Comparison of ENCODE assay signal across 22 mouse cellular contexts in genomic region chr17:63003911-63004310, GRCm38 (mm10).
A peak's percentile ranks its signal among the peaks of the same experiment; 100 is the strongest.
DNase-seq lines count a peak whose midpoint lies in the region; ATAC-seq lines count a peak whose summit lies in the region.
"Had no signal": no experiment of that assay in that cellular context is flagged by ENCODE, and none has a peak within 500 bp of the region (broad histone marks: within the 10 kb centered on the region; RNA-seq: fewer than 3 reads in every experiment).

No protein-coding gene starts in this region.

- no peak overlapping the region for H3K4me3 ChIP-seq in embryonic facial prominence, embryonic 11.5 days (ENCODE audit: low read depth, low read length)
- H3K4me3 ChIP-seq in embryonic facial prominence, embryonic 10.5 days = no peak overlapping the region
- H3K4me3 ChIP-seq in embryonic facial prominence, embryonic 14.5 days (ENCODE audit: low read depth, low read length) = no peak overlapping the region
- H3K4me3 ChIP-seq in limb, embryonic 12.5 days (replicated peaks) = no peak overlapping the region
- H3K4me3 ChIP-seq in midbrain, embryonic 15.5 days = no peak overlapping the region
- H3K4me3 ChIP-seq: embryonic facial prominence, embryonic 12.5 days; embryonic facial prominence, embryonic 15.5 days; erythroblast, embryonic 14.5 days; forebrain, embryonic 10.5 days; forebrain, embryonic 12.5 days had no signal

- H3K4me1 ChIP-seq in embryonic facial prominence, embryonic 11.5 days (ENCODE audit: control insufficient read depth, insufficient read depth, low read length) = no peaks in the 10 kb centered on the region
- peaks cover 27% of the 10 kb centered on the region for H3K4me1 ChIP-seq in embryonic facial prominence, embryonic 10.5 days
- H3K4me1 ChIP-seq in embryonic facial prominence, embryonic 14.5 days (ENCODE audit: control insufficient read depth, insufficient read depth, low read length) = peaks cover 4% of the 10 kb centered on the region; the same call in 1 of the 2 replicates
- H3K4me1 ChIP-seq in limb, embryonic 12.5 days (replicated peaks) = peaks cover 27% of the 10 kb centered on the region
- H3K4me1 ChIP-seq in midbrain, embryonic 15.5 days = peaks cover 6% of the 10 kb centered on the region; the same call in 1 of the 2 replicates
- H3K4me1 ChIP-seq: embryonic facial prominence, embryonic 15.5 days had no signal

- H3K9ac ChIP-seq in embryonic facial prominence, embryonic 11.5 days (replicated peaks; ENCODE audit: low read length) = no peak overlapping the region
- no peak overlapping the region for H3K9ac ChIP-seq in embryonic facial prominence, embryonic 14.5 days (ENCODE audit: low read depth, low read length)
- H3K9ac ChIP-seq in limb, embryonic 12.5 days (replicated peaks) = no peak overlapping the region
- no peak overlapping the region for H3K9ac ChIP-seq in midbrain, embryonic 15.5 days
- H3K9ac ChIP-seq: embryonic facial prominence, embryonic 12.5 days; embryonic facial prominence, embryonic 15.5 days; forebrain, embryonic 12.5 days had no signal

- no peak overlapping the region for H3K4me2 ChIP-seq in embryonic facial prominence, embryonic 11.5 days (ENCODE audit: low read depth, low read length)
- no peak overlapping the region for H3K4me2 ChIP-seq in embryonic facial prominence, embryonic 14.5 days (ENCODE audit: low read depth, low read length)
- H3K4me2 ChIP-seq in limb, embryonic 12.5 days = no peak overlapping the region
- H3K4me2 ChIP-seq in midbrain, embryonic 15.5 days = no peak overlapping the region
- H3K4me2 ChIP-seq: embryonic facial prominence, embryonic 12.5 days; embryonic facial prominence, embryonic 15.5 days; forebrain, embryonic 12.5 days had no signal

- no peaks in the 10 kb centered on the region for H3K36me3 ChIP-seq in embryonic facial prominence, embryonic 11.5 days (replicated peaks; ENCODE audit: control insufficient read depth, insufficient read depth, low read depth, low read length)
- no peaks in the 10 kb centered on the region for H3K36me3 ChIP-seq in embryonic facial prominence, embryonic 10.5 days (replicated peaks)
- no peaks in the 10 kb centered on the region for H3K36me3 ChIP-seq in embryonic facial prominence, embryonic 14.5 days (ENCODE audit: control insufficient read depth, insufficient read depth, low read length)
- H3K36me3 ChIP-seq in limb, embryonic 12.5 days = no peaks in the 10 kb centered on the region
- no peaks in the 10 kb centered on the region for H3K36me3 ChIP-seq in midbrain, embryonic 15.5 days (replicated peaks)
- H3K36me3 ChIP-seq: embryonic facial prominence, embryonic 12.5 days; embryonic facial prominence, embryonic 15.5 days; forebrain, embryonic 10.5 days; forebrain, embryonic 12.5 days had no signal

- ATAC-seq in embryonic facial prominence, embryonic 11.5 days (replicated peaks; ENCODE audit: insufficient number of reproducible peaks, low FRiP score, low TSS enrichment, low read depth) = no peak
- ATAC-seq in embryonic facial prominence, embryonic 14.5 days (ENCODE audit: low read depth) = no peak
- peak; percentile 52; the same call in 1 of the 2 replicates for ATAC-seq in limb, embryonic 12.5 days (ENCODE audit: insufficient number of reproducible peaks, insufficient read depth, low FRiP score, low TSS enrichment, low read depth)
- no peak for ATAC-seq in midbrain, embryonic 15.5 days (replicated peaks)
- ATAC-seq: forebrain, embryonic 14.5 days; forebrain, embryonic 16.5 days had no signal

- H3K9me3 ChIP-seq in embryonic facial prominence, embryonic 11.5 days (replicated peaks; ENCODE audit: control insufficient read depth, low read length) = no peaks in the 10 kb centered on the region
- no peaks in the 10 kb centered on the region for H3K9me3 ChIP-seq in embryonic facial prominence, embryonic 10.5 days
- no peaks in the 10 kb centered on the region for H3K9me3 ChIP-seq in embryonic facial prominence, embryonic 14.5 days (ENCODE audit: control insufficient read depth, low read length)
- H3K9me3 ChIP-seq in limb, embryonic 12.5 days = no peaks in the 10 kb centered on the region
- no peaks in the 10 kb centered on the region for H3K9me3 ChIP-seq in midbrain, embryonic 15.5 days
- H3K9me3 ChIP-seq: embryonic facial prominence, embryonic 12.5 days; embryonic facial prominence, embryonic 15.5 days; forebrain, embryonic 10.5 days; forebrain, embryonic 12.5 days had no signal

- DNase-seq in embryonic facial prominence, embryonic 11.5 days (ENCODE audit: low spot score) = peak; percentile 47
- no peak for DNase-seq in embryonic facial prominence, embryonic 10.5 days (ENCODE audit: low spot score)
- DNase-seq in brain, adult 2 months (ENCODE audit: low read depth, low spot score) = peak; percentile 12
- DNase-seq in embryonic facial prominence, embryonic 14.5 days (ENCODE audit: low spot score) = peak; percentile 30
- DNase-seq in layer of hippocampus, adult 8-10 months (ENCODE audit: low spot score in 2 of 2) = no peak
- DNase-seq: adrenal gland, adult 2 months; adrenal gland, postnatal 10 days; adrenal gland, postnatal 25 days; cerebellum, adult 11-12 months; cerebellum, adult 2 months; cerebellum, adult 9-10 months; cerebellum, postnatal 10 days; cerebellum, postnatal 25 days had no signal

- no peaks in the 10 kb centered on the region for H3K27me3 ChIP-seq in embryonic facial prominence, embryonic 11.5 days (ENCODE audit: control insufficient read depth, insufficient read depth, low read length)
- H3K27me3 ChIP-seq in embryonic facial prominence, embryonic 10.5 days (replicated peaks; ENCODE audit: low read depth, poor library complexity, severe bottlenecking) = no peaks in the 10 kb centered on the region
- H3K27me3 ChIP-seq in embryonic facial prominence, embryonic 14.5 days (replicated peaks; ENCODE audit: control insufficient read depth, insufficient read depth, low read length) = no peaks in the 10 kb centered on the region
- no peaks in the 10 kb centered on the region for H3K27me3 ChIP-seq in limb, embryonic 12.5 days
- no peaks in the 10 kb centered on the region for H3K27me3 ChIP-seq in midbrain, embryonic 15.5 days (replicated peaks)
- H3K27me3 ChIP-seq: embryonic facial prominence, embryonic 12.5 days; embryonic facial prominence, embryonic 15.5 days; forebrain, embryonic 12.5 days had no signal

- WGBS in embryonic facial prominence, embryonic 11.5 days = 62% methylated on average over 5 of the region's 5 CpGs
- 72% methylated on average over 5 of the region's 5 CpGs for WGBS in embryonic facial prominence, embryonic 10.5 days
- 46% methylated on average over 5 of the region's 5 CpGs for WGBS in embryonic facial prominence, embryonic 14.5 days
- WGBS in limb, embryonic 12.5 days = 21% methylated on average over 5 of the region's 5 CpGs
- WGBS in midbrain, embryonic 15.5 days = 95% methylated on average over 5 of the region's 5 CpGs

- H3K27ac ChIP-seq in embryonic facial prominence, embryonic 11.5 days (replicated peaks; ENCODE audit: low read depth, low read length) = no peak overlapping the region
- H3K27ac ChIP-seq in embryonic facial prominence, embryonic 10.5 days (replicated peaks) = no peak overlapping the region
- no peak overlapping the region for H3K27ac ChIP-seq in embryonic facial prominence, embryonic 14.5 days (replicated peaks; ENCODE audit: low read depth, low read length)
- H3K27ac ChIP-seq in limb, embryonic 12.5 days = no peak overlapping the region
- H3K27ac ChIP-seq in midbrain, embryonic 15.5 days = no peak overlapping the region
- H3K27ac ChIP-seq: embryonic facial prominence, embryonic 12.5 days; embryonic facial prominence, embryonic 15.5 days; forebrain, embryonic 10.5 days; forebrain, embryonic 12.5 days had no signal

Comparison
In these comparisons a context has a peak if more than half of its experiments do, and no peak if none do; other contexts are left out.
1. DNase-seq: peak in embryonic facial prominence, embryonic 11.5 days (single experiment), brain, adult 2 months (single experiment) and embryonic facial prominence, embryonic 14.5 days (single experiment); none in embryonic facial prominence, embryonic 10.5 days (single experiment) and layer of hippocampus, adult 8-10 months (0 of 2).